Mouse (Mus musculus): ENCODE measurements around the gene Orm2.

DNA sequence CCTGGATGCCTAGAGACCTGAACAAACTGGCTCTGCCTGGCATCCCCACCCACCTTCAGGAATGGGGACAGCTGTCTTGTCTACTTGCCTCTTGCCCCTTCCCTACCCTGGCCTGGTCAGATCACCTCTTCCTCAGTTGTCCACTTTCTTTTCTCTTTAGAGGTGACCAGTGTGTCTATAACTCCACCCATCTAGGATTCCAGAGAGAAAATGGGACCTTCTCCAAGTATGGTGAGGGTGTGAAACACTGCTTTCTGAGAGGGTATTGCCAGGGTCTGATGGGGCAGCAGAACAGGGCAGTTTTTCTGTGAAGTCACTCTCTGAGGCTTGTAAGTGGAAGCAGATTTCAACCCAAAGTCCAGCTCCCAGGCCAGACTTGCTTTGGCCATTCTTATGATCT is 17.0 kb upstream of the Orm2 start:
- TF ChIP-seq CTCF (IDR thresholded peaks at IDR 0.05; ENCODE audit: extremely low read depth, insufficient read depth, insufficient read length, insufficient replicate concordance) (no peak), POLR2A (IDR thresholded peaks at IDR 0.05; ENCODE audit: low read depth, low read length) (no peak)
